Mouse (Mus musculus) MEL (cell line): Measurements from ENCODE around the gene Hs6st1. TPM values are rescaled to one million over a fixed set of nuclear protein-coding genes. Genes with fewer than 3 reads are reported as not detected.

Experiments
- DNase-seq: peaks from one replicate; pipeline ENCODE4 v3.0.0; 2011; ENCODE audit warnings: low read depth, low spot score
- H3K27ac ChIP-seq: 2 replicates; pipeline ENCODE4 v1.5.1; 2012; ENCODE audit warnings: low read depth, mild to moderate bottlenecking, control low read depth, low read length, moderate library complexity; ENCODE audit not compliant: control insufficient read depth
- H3K27me3 ChIP-seq, 2 experiments: fragments of 150-350 bp in 1 of 2; sonication (generic) in 1 of 2; 2 replicates each; pipeline ENCODE4 v1.6.1; 2012; ENCODE audit warnings: low read length in 2 of 2, mild to moderate bottlenecking in 2 of 2, improper control_type of control experiment in 1 of 2, moderate library complexity in 1 of 2; ENCODE audit not compliant: insufficient read depth in 2 of 2, control insufficient read depth in 1 of 2
- H3K36me3 ChIP-seq, 2 experiments: 2 replicates each; pipeline ENCODE4 v1.6.1; 2012 to 2014; ENCODE audit warnings: low read length in 2 of 2, improper control_type of control experiment in 1 of 2, inconsistent platforms in 1 of 2, mild to moderate bottlenecking in 1 of 2; ENCODE audit not compliant: insufficient read depth in 2 of 2, control insufficient read depth in 1 of 2
- H3K4me1 ChIP-seq, 2 experiments: fragments of 150-350 bp in 1 of 2; sonication (generic) in 1 of 2; 2 replicates each; pipeline ENCODE4 v1.6.1; 2012; ENCODE audit warnings: low read length in 2 of 2, improper control_type of control experiment in 1 of 2, mild to moderate bottlenecking in 1 of 2; ENCODE audit not compliant: insufficient read depth in 2 of 2, control insufficient read depth in 1 of 2
- H3K4me3 ChIP-seq, 2 experiments: fragments of 150-350 bp in 1 of 2; sonication (generic) in 1 of 2; 2 replicates each; pipeline ENCODE4 v1.5.1; 2012; ENCODE audit warnings: low read depth in 2 of 2, low read length in 2 of 2, mild to moderate bottlenecking in 2 of 2, moderate library complexity in 2 of 2, control low read depth in 1 of 2, improper control_type of control experiment in 1 of 2; ENCODE audit not compliant: control insufficient read depth in 1 of 2, insufficient read depth in 1 of 2
- H3K79me2 ChIP-seq: 2 replicates; pipeline ENCODE4 v1.6.1; 2012; ENCODE audit warnings: mild to moderate bottlenecking, low read length, moderate library complexity; ENCODE audit not compliant: control insufficient read depth, poor library complexity, insufficient read depth
- H3K9ac ChIP-seq: 2 replicates; pipeline ENCODE4 v1.6.1; 2012; ENCODE audit warnings: low read depth, mild to moderate bottlenecking, control low read depth, low read length, moderate library complexity; ENCODE audit not compliant: control insufficient read depth, poor library complexity, severe bottlenecking
- H3K9me3 ChIP-seq: fragments of 150-350 bp; sonication (generic); replicated peaks from 2 replicates; pipeline ENCODE4 v1.6.1; 2012; ENCODE audit warnings: mild to moderate bottlenecking, low read length, improper control_type of control experiment, moderate library complexity; ENCODE audit not compliant: insufficient read depth
- BHLHE40 ChIP-seq: IDR thresholded peaks from 2 replicates; pipeline ENCODE4 v1.6.1; 2012; ENCODE audit warnings: low read depth, mild to moderate bottlenecking, inconsistent platforms, low read length, improper control_type of control experiment, borderline replicate concordance
- CHD1 ChIP-seq: IDR thresholded peaks from 2 replicates; pipeline ENCODE4 v1.6.1; 2012; ENCODE audit warnings: low read depth, mild to moderate bottlenecking, inconsistent platforms, low read length, improper control_type of control experiment
- CTCF ChIP-seq, 3 experiments: IDR thresholded peaks in 2 of 3; conservative IDR thresholded peaks in 1 of 3; 2 replicates each; pipeline ENCODE4 v1.5.1; 2011 to 2012; ENCODE audit warnings: low read length in 3 of 3, low read depth in 2 of 3, mild to moderate bottlenecking in 2 of 3, improper control_type of control experiment in 1 of 3, inconsistent platforms in 1 of 3, mixed read lengths in 1 of 3, moderate library complexity in 1 of 3; ENCODE audit not compliant: control insufficient read depth in 1 of 3, insufficient read depth in 1 of 3, poor library complexity in 1 of 3, severe bottlenecking in 1 of 3
- GABPA ChIP-seq: IDR thresholded peaks from 2 replicates; pipeline ENCODE4 v1.6.1; 2012; ENCODE audit warnings: low read depth, mild to moderate bottlenecking, inconsistent platforms, low read length, improper control_type of control experiment, moderate library complexity
- GATA1 ChIP-seq: IDR thresholded peaks from 2 replicates; pipeline ENCODE4 v1.6.1; 2011; ENCODE audit warnings: low read depth, low read length, improper control_type of control experiment
- HCFC1 ChIP-seq: IDR thresholded peaks from 2 replicates; pipeline ENCODE4 v1.6.1; 2012; ENCODE audit warnings: low read depth, mild to moderate bottlenecking, inconsistent platforms, low read length, improper control_type of control experiment, moderate library complexity
- KAT2A ChIP-seq: conservative IDR thresholded peaks from 2 replicates; pipeline ENCODE4 v1.6.1; 2012; ENCODE audit warnings: low read depth, low read length, improper control_type of control experiment, inconsistent platforms
- MAX ChIP-seq: IDR thresholded peaks from 2 replicates; pipeline ENCODE4 v1.6.1; 2011; ENCODE audit warnings: low read length, improper control_type of control experiment
- MEF2A ChIP-seq: IDR thresholded peaks from 2 replicates; pipeline ENCODE4 v1.6.1; 2014; ENCODE audit warnings: low read depth, mild to moderate bottlenecking, inconsistent platforms, low read length, improper control_type of control experiment; ENCODE audit not compliant: poor library complexity, insufficient replicate concordance, severe bottlenecking; ENCODE audit errors: extremely low read depth
- MYB ChIP-seq: IDR thresholded peaks from 2 replicates; pipeline ENCODE4 v1.6.1; 2011; ENCODE audit warnings: mild to moderate bottlenecking, low read depth, low read length, improper control_type of control experiment
- MYC ChIP-seq: IDR thresholded peaks from 2 replicates; pipeline ENCODE4 v1.6.1; 2011; ENCODE audit warnings: low read depth, mild to moderate bottlenecking, low read length, improper control_type of control experiment, moderate library complexity
- NELFE ChIP-seq: IDR thresholded peaks from 2 replicates; pipeline ENCODE4 v1.6.1; 2011; ENCODE audit warnings: low read depth, low read length, improper control_type of control experiment
- RCOR1 ChIP-seq: IDR thresholded peaks from 2 replicates; pipeline ENCODE4 v1.6.1; 2012; ENCODE audit warnings: low read depth, mild to moderate bottlenecking, inconsistent platforms, low read length, improper control_type of control experiment
- SIN3A ChIP-seq: IDR thresholded peaks from 2 replicates; pipeline ENCODE4 v1.6.1; 2012; ENCODE audit warnings: low read length, improper control_type of control experiment, inconsistent platforms
- UBTF ChIP-seq: IDR thresholded peaks from 2 replicates; pipeline ENCODE4 v1.6.1; 2012; ENCODE audit warnings: low read depth, mild to moderate bottlenecking, inconsistent platforms, low read length, improper control_type of control experiment, moderate library complexity, borderline replicate concordance; ENCODE audit not compliant: insufficient read depth
- ZC3H11A ChIP-seq: IDR thresholded peaks from 2 replicates; pipeline ENCODE4 v1.6.1; 2012; ENCODE audit warnings: low read depth, mild to moderate bottlenecking, inconsistent platforms, low read length, improper control_type of control experiment
- ZKSCAN1 ChIP-seq: IDR thresholded peaks from 2 replicates; pipeline ENCODE4 v1.6.1; 2012; ENCODE audit warnings: low read depth, mild to moderate bottlenecking, inconsistent platforms, low read length, improper control_type of control experiment, moderate library complexity
- ZMIZ1 ChIP-seq: IDR thresholded peaks from 2 replicates; pipeline ENCODE4 v1.6.1; 2012; ENCODE audit warnings: low read depth, mild to moderate bottlenecking, inconsistent platforms, low read length, improper control_type of control experiment, moderate library complexity
- polyA plus RNA-seq, 2 experiments: library from polyadenylated mRNA; stranded (reverse) in 1 of 2; unstranded in 1 of 2; fragments of >175 nt in 1 of 2; fragments of >200 nt in 1 of 2; gene quantifications; 2 replicates each; pipeline versions ENCODE4 v1.2.1 to v1.2.4; 2012; ENCODE audit warnings: low replicate concordance in 2 of 2, low read depth in 1 of 2; ENCODE audit not compliant: insufficient read length in 2 of 2, insufficient read depth in 1 of 2, missing spikeins in 1 of 2
- total RNA-seq: library from RNA; depleted of rRNA; stranded (reverse); fragments of 300-350 nt; gene quantifications from 2 replicates; pipeline ENCODE4 v1.2.3, GENCODE M21; 2012

Gene Hs6st1
- total and polyA plus RNA-seq, 3 experiments, result 33.0 to 52.0 (median 45.7) TPM

- DNase-seq, result no peak
- TF ChIP-seq KAT2A (no peak), ZKSCAN1 (no peak), ZC3H11A (no peak), NELFE (no peak), RCOR1 (no peak)
- Histone ChIP-seq H3K9ac (no peak overlapping the region), H3K36me3 (peaks cover 5 to 9% of the 10 kb centered on the region in 2 experiments), H3K9me3 (no peaks in the 10 kb centered on the region), H3K27ac (no peak overlapping the region), H3K27me3 (no peaks in the 10 kb centered on the region), H3K4me1 (peaks cover 6 to 17% of the 10 kb centered on the region in 2 experiments), H3K4me3 (no peak overlapping the region), H3K79me2 (peaks cover 50% of the 10 kb centered on the region)
Observed at GRCm38 (mm10) chr1:36085069-36085468, 16.9 kb downstream of the Hs6st1 start.

GRCm38 (mm10) chr1:36088367-36088766, 20.2 kb downstream of the Hs6st1 start:
- Histone ChIP-seq H3K9ac (no peak overlapping the region), H3K27me3 (no peaks in the 10 kb centered on the region), H3K36me3 (peaks cover 17 to 20% of the 10 kb centered on the region in 2 experiments), H3K9me3 (no peaks in the 10 kb centered on the region), H3K79me2 (peaks cover 42% of the 10 kb centered on the region), H3K27ac (no peak overlapping the region), H3K4me1 (peaks cover 20 to 35% of the 10 kb centered on the region in 2 experiments), H3K4me3 (no peak overlapping the region)
- no peak for DNase-seq
- TF ChIP-seq ZMIZ1 (no peak), GABPA (no peak), SIN3A (no peak), BHLHE40 (no peak), CTCF (IDR thresholded peaks at IDR 0.05 in 2 of 3, conservative IDR thresholded peaks at IDR 0.05 in 1 of 3; ENCODE audit: control insufficient read depth in 1 of 3, insufficient read depth in 1 of 3, low read depth in 2 of 3, low read length in 3 of 3, poor library complexity in 1 of 3, severe bottlenecking in 1 of 3) (no peak), MAX (no peak), MYB (no peak), GATA1 (no peak), RCOR1 (no peak), UBTF (no peak), ZKSCAN1 (no peak), MEF2A (no peak), MYC (no peak), NELFE (no peak), HCFC1 (no peak), KAT2A (no peak), CHD1 (no peak)
